Mouse (Mus musculus): Measurements from ENCODE around the gene Ifnlr1. TPM values are rescaled to one million over a fixed set of nuclear protein-coding genes. Genes with fewer than 3 reads are reported as not detected.

Gene Ifnlr1
- polyA plus RNA-seq, 1 experiment from 2014 or later, result 0.65 TPM

DNA sequence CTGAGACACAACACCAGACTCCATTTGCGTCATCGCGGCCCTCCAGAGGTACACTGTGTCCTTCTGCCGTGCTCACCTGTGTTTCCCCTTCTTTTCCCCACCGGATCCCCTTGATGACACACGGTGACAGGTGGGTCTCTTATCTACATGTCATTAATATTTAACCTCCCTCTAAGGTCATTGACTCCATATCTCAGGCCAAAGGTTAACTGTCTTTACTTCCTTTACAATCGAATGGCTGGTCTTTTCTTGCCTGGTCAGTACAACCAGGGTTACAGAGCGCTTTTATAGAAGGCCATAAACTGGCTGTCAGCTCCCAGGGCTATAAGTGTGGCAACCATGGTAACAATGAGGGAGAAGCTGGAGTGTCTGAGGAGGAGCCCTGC, 66.7 kb downstream of the Ifnlr1 start:
- Histone ChIP-seq H3K27me3 (no peaks in the 10 kb centered on the region), H3K9ac (no peak overlapping the region), H3K4me2 (replicated peaks) (no peak overlapping the region), H3K9me3 (replicated peaks) (0 out of 2 replicates have a peak, but pooled peaks cover 4% of the 10 kb centered on the region), H3K4me3 (no peak overlapping the region), H3K27ac (no peak overlapping the region), H3K4me1 (no peaks in the 10 kb centered on the region), H3K36me3 (no peaks in the 10 kb centered on the region)
- WGBS, result 88% methylated on average over 8 of the region's 8 CpGs
- no peak for ATAC-seq (ENCODE audit: low FRiP score)

Other genes with a start within 250 kb of the Ifnlr1 start
- 0.56 and 0.71 TPM in 2 replicates for gene Stpg1, start 191.5 kb upstream of the Ifnlr1 start, polyA plus RNA-seq (2016; fragmentation: Nextera tagmentation; extraction: Ambion mirVana)
- gene Nipal3, start 191.2 kb upstream of the Ifnlr1 start, polyA plus RNA-seq (2016; fragmentation: Nextera tagmentation; extraction: Ambion mirVana), result 3.5 and 4.1 TPM in 2 replicates
- 3.7 TPM in 2 replicates for gene Grhl3, start 112.7 kb upstream of the Ifnlr1 start, polyA plus RNA-seq (2016; fragmentation: Nextera tagmentation; extraction: Ambion mirVana)
- gene Il22ra1, start 41.9 kb downstream of the Ifnlr1 start, polyA plus RNA-seq (2016; fragmentation: Nextera tagmentation; extraction: Ambion mirVana), result not detected in 2 replicates
- 0.35 and 1.5 TPM in 2 replicates for gene Myom3, start 73.4 kb downstream of the Ifnlr1 start, polyA plus RNA-seq (2016; fragmentation: Nextera tagmentation; extraction: Ambion mirVana)
- 312 and 328 TPM in 2 replicates for gene Srsf10, start 169.5 kb downstream of the Ifnlr1 start, polyA plus RNA-seq (2016; fragmentation: Nextera tagmentation; extraction: Ambion mirVana)
- gene Pnrc2, start 187.6 kb downstream of the Ifnlr1 start, polyA plus RNA-seq (2016; fragmentation: Nextera tagmentation; extraction: Ambion mirVana), result 152 and 154 TPM in 2 replicates
- gene Cnr2, start 209.1 kb downstream of the Ifnlr1 start, polyA plus RNA-seq (2016; fragmentation: Nextera tagmentation; extraction: Ambion mirVana), result 0.15 and 0.29 TPM in 2 replicates
- 50.2 and 54.1 TPM in 2 replicates for gene Fuca1, start 234.4 kb downstream of the Ifnlr1 start, polyA plus RNA-seq (2016; fragmentation: Nextera tagmentation; extraction: Ambion mirVana)